Mouse (Mus musculus): Measurements from ENCODE around the gene Kcnk13.

DNA sequence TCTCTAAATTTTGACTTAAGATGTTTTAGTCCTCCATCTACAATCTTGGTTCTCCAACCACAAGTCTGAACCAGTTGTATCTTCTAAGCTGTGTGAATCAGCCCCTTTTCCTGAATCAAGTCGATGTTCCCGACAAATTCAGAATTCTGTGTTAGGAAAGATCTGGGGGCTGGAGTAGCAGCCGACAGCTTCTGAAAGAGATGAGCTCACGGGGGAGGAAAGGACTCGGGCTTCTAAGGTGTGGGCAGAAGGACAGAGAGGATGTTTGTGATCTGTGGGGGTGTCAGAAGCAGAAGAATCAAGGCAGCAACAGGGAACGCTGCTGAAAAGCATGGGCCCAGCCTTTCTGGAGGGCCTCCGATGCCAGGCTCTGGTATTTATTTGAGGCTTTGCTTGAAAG, 36.0 kb upstream of the Kcnk13 start:
- TF ChIP-seq CTCF (IDR thresholded peaks at IDR 0.05; ENCODE audit: low read depth) (no peak), EP300 (optimal IDR thresholded peaks at IDR 0.05) (no peak)
